ENCODE assay signal across 25 mouse cellular contexts in the genomic region with DNA sequence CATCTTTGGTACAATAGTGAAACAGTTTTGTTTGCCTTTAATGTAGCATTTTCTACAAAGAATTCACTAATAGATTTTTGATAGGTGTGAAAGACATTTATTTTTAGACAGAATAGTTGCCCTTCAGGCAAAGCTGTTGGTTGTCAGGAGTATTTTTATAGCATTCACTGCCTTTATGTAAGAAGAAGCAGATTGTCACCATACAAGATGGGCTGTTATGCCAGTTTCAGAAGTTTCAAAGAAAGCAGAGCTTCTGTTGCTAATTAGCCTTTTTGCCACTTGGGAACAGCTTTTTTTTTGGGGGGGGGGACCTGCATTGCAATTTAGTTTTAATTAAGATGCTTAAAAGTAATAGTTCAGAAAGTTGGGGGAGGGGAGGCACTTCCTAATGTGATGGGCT. TPM values are rescaled to one million over a fixed set of nuclear protein-coding genes. Genes with fewer than 3 reads are reported as not detected.
DNase-seq lines count a peak whose midpoint lies in the region; ATAC-seq and TF ChIP-seq lines count a peak whose summit lies in the region.
"Had no signal": no experiment of that assay in that cellular context is flagged by ENCODE, and none has a peak within 500 bp of the region (broad histone marks: within the 10 kb centered on the region; RNA-seq: fewer than 3 reads in every experiment).

No protein-coding gene starts in this region.

- intact Hi-C loops in heart, postnatal 25 days (cut with DNase I), result loop anchor here (5.0 kb wide), 1 partner anchor 227 kb away; no protein-coding TSS in a partner anchor

- H3K4me2 ChIP-seq in heart, embryonic 13.5 days, result no peak overlapping the region
- no peak overlapping the region for H3K4me2 ChIP-seq in liver, embryonic 15.5 days
- no peak overlapping the region for H3K4me2 ChIP-seq in liver, postnatal 0 days (ENCODE audit: low read depth, low read length)
- H3K4me2 ChIP-seq: hindbrain, embryonic 12.5 days; midbrain, embryonic 15.5 days; neural tube, embryonic 12.5 days had no signal

- TF ChIP-seq CTCF in liver, postnatal 0 days (IDR thresholded peaks at IDR 0.05; ENCODE audit: low read depth), result no peak
- TF ChIP-seq CTCF in ES-Bruce4 (IDR thresholded peaks at IDR 0.05; ENCODE audit: low read depth, low read length), result no peak

- H3K9ac ChIP-seq in heart, embryonic 13.5 days, result no peak overlapping the region
- no peak overlapping the region for H3K9ac ChIP-seq in liver, embryonic 15.5 days
- H3K9ac ChIP-seq in liver, postnatal 0 days (replicated peaks), result no peak overlapping the region
- no peak overlapping the region for H3K9ac ChIP-seq in ES-Bruce4 (ENCODE audit: low read depth, poor library complexity, severe bottlenecking)
- H3K9ac ChIP-seq: hindbrain, embryonic 12.5 days; midbrain, embryonic 15.5 days; neural tube, embryonic 12.5 days had no signal

- peaks cover 44% of the 10 kb centered on the region for H3K4me1 ChIP-seq in heart, embryonic 13.5 days
- H3K4me1 ChIP-seq in liver, embryonic 15.5 days (replicated peaks), result peaks cover 50% of the 10 kb centered on the region
- H3K4me1 ChIP-seq in liver, postnatal 0 days (ENCODE audit: insufficient read depth), result peaks cover 7% of the 10 kb centered on the region; the same call in 1 of the 2 replicates
- H3K4me1 ChIP-seq in ES-Bruce4 (ENCODE audit: control insufficient read depth, insufficient read depth, low read length), result peaks cover 3% of the 10 kb centered on the region
- H3K4me1 ChIP-seq in brown adipose tissue, adult 24 weeks (ENCODE audit: control insufficient read depth, insufficient read depth, insufficient read length, low read length), result peaks cover 9% of the 10 kb centered on the region; the same call in 1 of the 2 replicates

- H3K27me3 ChIP-seq in heart, embryonic 13.5 days (replicated peaks), result no peaks in the 10 kb centered on the region
- no peaks in the 10 kb centered on the region for H3K27me3 ChIP-seq in liver, embryonic 15.5 days
- no peaks in the 10 kb centered on the region for H3K27me3 ChIP-seq in liver, postnatal 0 days (ENCODE audit: insufficient read depth, low read length)
- no peaks in the 10 kb centered on the region for H3K27me3 ChIP-seq in ES-Bruce4 (ENCODE audit: control insufficient read depth, insufficient read depth, low read length, poor library complexity, severe bottlenecking)
- H3K27me3 ChIP-seq: CH12.LX; hindbrain, embryonic 12.5 days; midbrain, embryonic 15.5 days; neural tube, embryonic 12.5 days had no signal

- H3K36me3 ChIP-seq in heart, embryonic 13.5 days, result peaks cover under 1% of the 10 kb centered on the region
- peaks cover 7% of the 10 kb centered on the region; the same call in 1 of the 2 replicates for H3K36me3 ChIP-seq in liver, embryonic 15.5 days (replicated peaks)
- no peaks in the 10 kb centered on the region; the same call in 1 of the 2 replicates for H3K36me3 ChIP-seq in liver, postnatal 0 days (replicated peaks; ENCODE audit: insufficient read depth, low read length)
- no peaks in the 10 kb centered on the region; the same call in 1 of the 2 replicates for H3K36me3 ChIP-seq in ES-Bruce4 (ENCODE audit: control insufficient read depth, insufficient read depth, low read length, poor library complexity, severe bottlenecking)
- H3K36me3 ChIP-seq: hindbrain, embryonic 12.5 days; midbrain, embryonic 15.5 days; neural tube, embryonic 12.5 days had no signal

- DNase-seq in heart, postnatal 25 days (ENCODE audit: low spot score), result no peak
- no peak for DNase-seq in liver, postnatal 0 days
- DNase-seq in gastrocnemius, postnatal 4 days (ENCODE audit: low spot score in 2 of 2), result no peak
- DNase-seq: adrenal gland, adult 8-10 months; B cell, adult 2 months; cerebellum, postnatal 10 days; gastrocnemius, postnatal 25 days; heart, postnatal 14 days; kidney, postnatal 36 days; lung, adult 2 months; right cerebral cortex, postnatal 25 days; spleen, adult 18-20 months had no signal

- no peak for TF ChIP-seq POLR2A in ES-Bruce4 (IDR thresholded peaks at IDR 0.05; ENCODE audit: insufficient read depth, low read length)

- no peak for TF ChIP-seq EP300 in liver, postnatal 0 days (IDR thresholded peaks at IDR 0.05; ENCODE audit: low read depth)
- no peak for TF ChIP-seq EP300 in ES-Bruce4 (IDR thresholded peaks at IDR 0.05; ENCODE audit: insufficient read depth, low read depth, low read length)

- H3K4me3 ChIP-seq in heart, embryonic 13.5 days, result no peak overlapping the region
- H3K4me3 ChIP-seq in liver, embryonic 15.5 days (replicated peaks), result no peak overlapping the region
- no peak overlapping the region for H3K4me3 ChIP-seq in liver, postnatal 0 days (ENCODE audit: low read depth, low read length)
- no peak overlapping the region for H3K4me3 ChIP-seq in ES-Bruce4 (ENCODE audit: low read depth, low read length)
- H3K4me3 ChIP-seq in brown adipose tissue, adult 24 weeks (ENCODE audit: insufficient read depth, low read depth, low read length), result no peak overlapping the region
- H3K4me3 ChIP-seq: forebrain, embryonic 10.5 days; hindbrain, embryonic 12.5 days; limb, embryonic 10.5 days; midbrain, embryonic 15.5 days; neural tube, embryonic 12.5 days had no signal

- 0 out of 2 replicates have a peak overlapping the region, but pooled peaks have one; percentile 12 for H3K27ac ChIP-seq in heart, embryonic 13.5 days (replicated peaks)
- 0 out of 2 replicates have a peak overlapping the region, but pooled peaks have one; percentile 14 for H3K27ac ChIP-seq in liver, embryonic 15.5 days (replicated peaks)
- no peak overlapping the region for H3K27ac ChIP-seq in liver, postnatal 0 days (ENCODE audit: low read depth)
- H3K27ac ChIP-seq in ES-Bruce4 (ENCODE audit: insufficient read depth, low read length), result peak overlapping the region; percentile 81; the same call in 1 of the 2 replicates
- H3K27ac ChIP-seq in brown adipose tissue, adult 24 weeks (replicated peaks; ENCODE audit: low read depth, low read length), result peak overlapping the region; percentile 77; the same call in 1 of the 2 replicates
- H3K27ac ChIP-seq: forebrain, embryonic 10.5 days; hindbrain, embryonic 12.5 days; limb, embryonic 10.5 days; midbrain, embryonic 15.5 days; neural tube, embryonic 12.5 days had no signal

- no peak for ATAC-seq in heart, embryonic 13.5 days (ENCODE audit: extremely low read depth, insufficient number of reproducible peaks, low FRiP score, low TSS enrichment)
- ATAC-seq in liver, embryonic 15.5 days (ENCODE audit: insufficient read depth), result no peak
- ATAC-seq in liver, postnatal 0 days, result no peak
- ATAC-seq: activated CD4-positive, CD25-positive, alpha-beta regulatory T cell, adult 4 months; forebrain, embryonic 16.5 days; intestine, postnatal 0 days; midbrain, embryonic 15.5 days had no signal

- no peaks in the 10 kb centered on the region for H3K9me3 ChIP-seq in heart, embryonic 13.5 days
- H3K9me3 ChIP-seq in liver, embryonic 15.5 days (replicated peaks), result no peaks in the 10 kb centered on the region
- no peaks in the 10 kb centered on the region for H3K9me3 ChIP-seq in liver, postnatal 0 days (ENCODE audit: low read length)
- no peaks in the 10 kb centered on the region for H3K9me3 ChIP-seq in ES-Bruce4 (replicated peaks; ENCODE audit: control insufficient read depth, insufficient read depth, low read length, poor library complexity, severe bottlenecking)
- H3K9me3 ChIP-seq: forebrain, embryonic 10.5 days; hindbrain, embryonic 12.5 days; limb, embryonic 10.5 days; midbrain, embryonic 15.5 days; neural tube, embryonic 12.5 days had no signal

RNA-seq across cellular contexts. Expression of gene Ssu72, which starts 4.4 kb away (rescaled TPM):
- 105 and 122 TPM in 2 replicates for polyA plus RNA-seq in heart, embryonic 13.5 days (2015; fragmentation: Nextera tagmentation; extraction: Ambion mirVana)
- total RNA-seq in heart, postnatal 25 days (2021), result 10 to 100 TPM; 41.8 to 44.6 TPM
- 52.0 and 52.4 TPM in 2 replicates for polyA plus RNA-seq in liver, embryonic 15.5 days (2015; fragmentation: Nextera tagmentation; extraction: Ambion mirVana)
- 66.6 and 66.9 TPM in 2 replicates for polyA plus RNA-seq in liver, postnatal 0 days (2015; fragmentation: Nextera tagmentation; extraction: Ambion mirVana)
- 144 and 151 TPM in 2 replicates for polyA plus RNA-seq in ES-Bruce4 (2011; ENCODE audit: insufficient read depth, insufficient read length, low read depth, missing spikeins)
- 61.2 and 80.5 TPM in 2 replicates for polyA plus RNA-seq in brown adipose tissue, adult 24 weeks (2012; ENCODE audit: insufficient read depth, insufficient read length, missing spikeins)
- 10 to 100 TPM; 61.5 to 63.0 TPM for total RNA-seq in gastrocnemius, postnatal 4 days (2021)

RNA-seq across cellular contexts. Expression of gene Fndc10, which starts 14.8 kb away (rescaled TPM):
- 1.1 and 1.4 TPM in 2 replicates for polyA plus RNA-seq in heart, embryonic 13.5 days (2015; fragmentation: Nextera tagmentation; extraction: Ambion mirVana)
- total RNA-seq in heart, postnatal 25 days (2021), result 1 to 10 TPM; 1.2 TPM
- polyA plus RNA-seq in liver, embryonic 15.5 days (2015; fragmentation: Nextera tagmentation; extraction: Ambion mirVana), result 0.24 and 0.48 TPM in 2 replicates
- polyA plus RNA-seq in liver, postnatal 0 days (2015; fragmentation: Nextera tagmentation; extraction: Ambion mirVana), result 0.27 and 0.41 TPM in 2 replicates
- 11.9 and 15.0 TPM in 2 replicates for polyA plus RNA-seq in ES-Bruce4 (2011; ENCODE audit: insufficient read depth, insufficient read length, low read depth, missing spikeins)
- polyA plus RNA-seq in brown adipose tissue, adult 24 weeks (2012; ENCODE audit: insufficient read depth, insufficient read length, missing spikeins), result 2.4 and 3.5 TPM in 2 replicates
- total RNA-seq in gastrocnemius, postnatal 4 days (2021), result 10 to 100 TPM in 1 of 2 experiments, 1 to 10 TPM in 1; 9.8 to 10.4 TPM

RNA-seq across cellular contexts. Expression of gene Tmem240, which starts 25.6 kb away (rescaled TPM):
- 0.46 and 0.51 TPM in 2 replicates for polyA plus RNA-seq in heart, embryonic 13.5 days (2015; fragmentation: Nextera tagmentation; extraction: Ambion mirVana)
- under 1 TPM; 0.60 to 0.87 TPM for total RNA-seq in heart, postnatal 25 days (2021)
- polyA plus RNA-seq in liver, embryonic 15.5 days (2015; fragmentation: Nextera tagmentation; extraction: Ambion mirVana), result 0.08 and 0.10 TPM in 2 replicates
- polyA plus RNA-seq in liver, postnatal 0 days (2015; fragmentation: Nextera tagmentation; extraction: Ambion mirVana), result 0.02 and 0.06 TPM in 2 replicates
- polyA plus RNA-seq in ES-Bruce4 (2011; ENCODE audit: insufficient read depth, insufficient read length, low read depth, missing spikeins), result 0.21 and 0.54 TPM in 2 replicates
- polyA plus RNA-seq in brown adipose tissue, adult 24 weeks (2012; ENCODE audit: insufficient read depth, insufficient read length, missing spikeins), result 0.46 TPM in 1 of 2 replicates, not detected in the other
- 1 to 10 TPM; 1.3 to 1.5 TPM for total RNA-seq in gastrocnemius, postnatal 4 days (2021)

RNA-seq across cellular contexts. Expression of gene Mib2, which starts 40.0 kb away (rescaled TPM):
- 16.5 and 16.9 TPM in 2 replicates for polyA plus RNA-seq in heart, embryonic 13.5 days (2015; fragmentation: Nextera tagmentation; extraction: Ambion mirVana)
- total RNA-seq in heart, postnatal 25 days (2021), result 10 to 100 TPM; 23.0 to 28.0 TPM
- 3.8 and 5.2 TPM in 2 replicates for polyA plus RNA-seq in liver, embryonic 15.5 days (2015; fragmentation: Nextera tagmentation; extraction: Ambion mirVana)
- 3.4 and 4.3 TPM in 2 replicates for polyA plus RNA-seq in liver, postnatal 0 days (2015; fragmentation: Nextera tagmentation; extraction: Ambion mirVana)
- 13.4 and 18.4 TPM in 2 replicates for polyA plus RNA-seq in ES-Bruce4 (2011; ENCODE audit: insufficient read depth, insufficient read length, low read depth, missing spikeins)
- 9.7 and 29.1 TPM in 2 replicates for polyA plus RNA-seq in brown adipose tissue, adult 24 weeks (2012; ENCODE audit: insufficient read depth, insufficient read length, missing spikeins)
- total RNA-seq in gastrocnemius, postnatal 4 days (2021), result 10 to 100 TPM; 25.9 to 27.1 TPM

RNA-seq across cellular contexts. Expression of gene Atad3a, which starts 51.9 kb away (rescaled TPM):
- polyA plus RNA-seq in heart, embryonic 13.5 days (2015; fragmentation: Nextera tagmentation; extraction: Ambion mirVana), result 87.7 and 93.2 TPM in 2 replicates
- total RNA-seq in heart, postnatal 25 days (2021), result 10 to 100 TPM; 49.6 to 50.3 TPM
- 47.9 and 56.5 TPM in 2 replicates for polyA plus RNA-seq in liver, embryonic 15.5 days (2015; fragmentation: Nextera tagmentation; extraction: Ambion mirVana)
- polyA plus RNA-seq in liver, postnatal 0 days (2015; fragmentation: Nextera tagmentation; extraction: Ambion mirVana), result 44.7 and 45.0 TPM in 2 replicates
- 78.2 and 89.5 TPM in 2 replicates for polyA plus RNA-seq in ES-Bruce4 (2011; ENCODE audit: insufficient read depth, insufficient read length, low read depth, missing spikeins)
- 57.0 and 74.0 TPM in 2 replicates for polyA plus RNA-seq in brown adipose tissue, adult 24 weeks (2012; ENCODE audit: insufficient read depth, insufficient read length, missing spikeins)
- total RNA-seq in gastrocnemius, postnatal 4 days (2021), result 10 to 100 TPM; 44.4 to 46.1 TPM
